Mouse (Mus musculus) kidney, adult 2 months (tissue): ENCODE data around the gene Ulk4.

ENCODE experiments used
- CTCF ChIP-seq: fragments of 200-500 bp; conservative IDR thresholded peaks from 2 replicates; pipeline ENCODE4 v1.5.1; 2011; ENCODE audit warnings: low read depth, mild to moderate bottlenecking, control low read depth, low read length, moderate library complexity, mixed read lengths; ENCODE audit not compliant: insufficient read depth, insufficient read length
- POLR2A ChIP-seq: fragments of 200-500 bp; IDR thresholded peaks from one replicate; pipeline ENCODE4 v1.6.1; 2011; ENCODE audit warnings: low read depth, low read length, control low read depth

DNA sequence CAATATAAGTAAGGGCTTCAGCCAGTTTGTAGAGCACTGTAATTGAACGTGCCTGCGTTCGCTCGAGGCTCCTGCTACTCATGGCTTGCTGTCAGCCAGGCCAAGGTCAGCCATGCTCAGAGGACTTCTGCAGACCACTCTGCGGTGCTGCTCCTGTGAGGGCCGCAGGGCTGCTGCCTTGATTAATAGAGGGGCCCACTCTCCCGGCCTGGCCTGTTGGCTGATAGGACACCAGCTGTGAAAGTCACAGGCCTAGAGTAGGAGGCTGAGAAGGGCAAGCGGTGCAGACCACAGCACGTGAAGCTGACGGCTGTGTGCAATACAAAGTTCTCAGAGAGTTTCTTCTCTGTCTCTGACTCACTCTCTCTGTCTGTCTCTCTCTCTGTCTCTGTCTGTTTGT, 246.0 kb downstream of the Ulk4 start:
- TF ChIP-seq CTCF (no peak), POLR2A (no peak)
